Mouse (Mus musculus) heart, postnatal 14 days (tissue): ENCODE data around the gene Golm1. TPM values are rescaled to one million over a fixed set of nuclear protein-coding genes. Genes with fewer than 3 reads are reported as not detected.
A peak's percentile ranks its signal among the peaks of the same experiment; 100 is the strongest.
"Not testable (repeated sequence)": the region's sequence is repeated elsewhere in the genome, so short reads cannot be mapped to it uniquely, and the experiment has no call there.

Source experiments
- DNase-seq, 2 experiments: peaks; one replicate each; pipeline ENCODE4 v3.0.0; 2021 to 2022
- intact Hi-C: fragments of 180-260 bp; cut with DNase I; formaldehyde crosslinking; loops from one replicate; pipeline ENCODE4 v1.15.1; 2025
- total RNA-seq, 2 experiments: library from RNA; stranded (reverse); gene quantifications; 2 replicates each; pipeline ENCODE4 v1.2.3; 2021

The Golm1 gene
- total RNA-seq, 2 experiments from 2014 or later: 16.3 to 20.8 TPM

DNA sequence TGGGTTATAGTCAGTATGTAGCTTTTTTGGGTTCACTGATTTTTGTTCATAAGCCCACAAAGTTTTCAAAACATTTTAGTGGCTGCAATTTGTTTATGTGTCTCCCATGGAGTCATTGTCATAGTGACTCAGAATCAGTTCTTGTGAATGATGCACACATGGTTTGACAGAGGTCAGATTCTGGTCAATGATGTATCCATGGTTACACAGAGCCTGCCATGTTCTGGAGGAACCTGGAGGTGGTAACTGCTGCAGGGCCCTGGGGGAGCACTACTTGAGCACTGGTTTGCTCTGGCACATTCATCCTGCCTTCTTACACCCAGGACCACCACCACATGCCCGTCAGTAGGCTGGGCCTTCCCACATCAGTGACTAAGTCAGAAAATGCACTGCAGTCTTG, 71.1 kb downstream of the Golm1 start:
- DNase-seq: no peak
- intact Hi-C loops: no loop called here

DNA sequence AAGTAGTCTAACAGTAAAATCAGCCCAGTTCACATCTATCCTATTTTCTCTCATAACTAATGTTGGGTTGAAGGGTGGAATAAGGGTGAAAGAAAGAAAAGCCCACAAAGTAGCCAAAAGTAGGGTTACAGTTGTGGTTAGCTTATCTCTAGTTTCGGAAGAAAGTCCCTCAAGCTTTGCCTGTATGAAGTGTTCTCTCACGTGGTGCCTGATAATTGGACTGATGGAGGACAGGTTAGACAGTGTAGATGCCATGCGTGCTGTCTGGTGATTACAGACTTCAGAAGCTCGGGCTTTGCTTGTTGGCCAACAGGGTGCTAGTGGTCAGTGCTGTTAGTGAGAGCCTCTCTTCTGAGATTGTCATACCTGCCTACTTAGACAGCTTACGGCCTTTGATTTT, 72.5 kb downstream of the Golm1 start:
- intact Hi-C loops: no loop called here
- no peak for DNase-seq

DNA sequence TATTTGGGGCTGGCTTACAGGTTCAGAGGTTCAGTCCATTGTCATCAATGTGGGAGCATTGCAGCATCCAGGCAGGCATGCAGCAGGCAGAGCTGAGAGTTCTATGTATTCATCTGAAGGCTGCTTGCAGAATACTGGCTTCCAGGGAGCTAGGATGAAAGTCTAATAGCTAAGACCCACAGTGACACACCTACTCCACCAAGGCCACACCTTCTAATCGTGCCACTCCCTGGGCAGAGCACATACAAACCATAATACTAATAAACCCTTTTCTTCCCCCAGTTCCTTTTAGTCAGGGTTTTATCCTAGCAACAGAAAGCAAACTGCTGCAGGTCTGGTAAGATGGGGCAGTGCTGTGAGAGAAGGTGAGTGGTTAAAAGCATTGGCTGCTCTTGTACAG, 83.0 kb downstream of the Golm1 start:
- intact Hi-C loops: no loop called here
- DNase-seq: no peak

DNA sequence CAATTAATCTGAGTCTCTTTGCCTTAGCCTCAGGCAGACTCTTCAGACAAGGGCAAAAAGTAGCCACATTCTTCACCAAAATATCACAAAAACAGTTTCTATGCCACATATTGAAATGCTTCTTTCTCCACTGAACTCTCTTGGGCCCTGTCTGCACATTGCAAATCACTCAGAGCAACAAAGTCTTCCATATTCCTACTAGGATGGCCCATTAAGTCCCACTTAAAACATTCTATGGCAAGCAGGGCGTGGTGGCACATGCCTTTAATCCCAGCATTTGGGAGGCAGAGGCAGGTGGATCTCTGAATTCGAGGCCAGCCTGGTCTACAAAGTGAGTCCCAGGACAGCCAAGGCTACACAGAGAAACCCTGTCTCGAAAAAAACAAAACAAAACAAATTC, 83.6 kb downstream of the Golm1 start:
- DNase-seq, intact Hi-C loops: not testable (repeated sequence)

DNA sequence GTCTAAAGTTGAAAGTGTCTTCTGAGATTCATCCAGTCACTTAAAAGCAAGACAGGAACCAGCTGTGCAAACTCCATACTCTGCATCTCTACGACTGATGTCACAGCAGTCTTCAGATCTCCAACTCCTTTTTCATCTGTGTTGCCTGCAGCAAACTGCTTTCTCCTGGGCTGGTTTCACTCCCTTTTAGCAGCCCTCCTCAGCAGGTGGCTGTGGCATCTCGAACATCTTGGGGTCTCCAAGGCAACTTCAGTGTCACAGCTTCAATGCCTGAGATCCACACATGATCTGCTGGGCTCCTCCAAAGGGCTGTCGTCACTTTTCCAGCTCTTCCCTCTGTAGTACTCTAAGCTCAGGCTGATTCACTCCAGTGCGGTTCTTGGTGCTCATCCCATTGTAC, 84.9 kb downstream of the Golm1 start:
- no peak for DNase-seq
- intact Hi-C loops: no loop called here

DNA sequence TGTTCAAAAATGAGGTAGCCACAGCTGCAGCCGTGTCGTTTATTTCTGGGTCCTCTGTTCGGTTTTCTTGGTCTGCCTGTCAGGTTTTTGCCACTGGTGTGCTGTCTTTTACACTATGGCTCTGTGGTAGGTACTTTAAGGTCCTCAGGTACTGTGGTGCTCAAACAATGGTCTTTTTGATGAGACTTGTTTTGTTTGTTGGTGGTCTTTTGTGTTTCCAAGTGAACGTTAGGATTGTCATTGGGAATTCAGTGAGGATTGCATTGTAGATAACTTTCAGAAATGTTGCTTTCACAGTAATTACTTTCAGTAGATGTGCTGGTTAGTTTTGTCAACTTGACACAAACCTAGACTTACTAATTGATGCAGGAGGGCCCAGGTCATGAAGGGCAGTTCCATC, 85.9 kb downstream of the Golm1 start:
- intact Hi-C loops: loop anchor here (5.0 kb wide), 1 partner anchor 72 kb away; no protein-coding TSS in a partner anchor

DNA sequence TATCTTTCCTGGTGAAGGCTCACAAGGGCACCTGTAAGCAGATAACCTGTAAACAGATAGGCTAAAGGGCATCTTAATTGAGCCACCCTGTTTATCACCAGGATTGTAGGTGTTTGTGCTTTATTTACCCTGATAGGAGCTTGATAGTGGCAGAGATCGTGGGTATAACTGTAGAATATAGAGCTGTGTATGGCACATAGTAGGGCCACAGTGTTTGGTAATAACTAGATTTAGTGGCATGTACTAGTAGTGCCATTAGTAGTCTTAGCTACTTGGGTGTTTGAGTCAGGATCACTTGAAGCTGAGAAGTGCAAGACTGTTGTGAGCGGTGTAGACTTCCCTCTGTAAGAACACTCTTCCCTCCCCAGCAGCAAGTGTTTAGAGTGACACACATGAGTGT, 88.4 kb downstream of the Golm1 start:
- intact Hi-C loops: loop anchor here (5.0 kb wide), 1 partner anchor 70 kb away; no protein-coding TSS in a partner anchor

More for the DNA sequence above, 85.9 kb downstream of the Golm1 start:
- no peak for DNase-seq

DNA sequence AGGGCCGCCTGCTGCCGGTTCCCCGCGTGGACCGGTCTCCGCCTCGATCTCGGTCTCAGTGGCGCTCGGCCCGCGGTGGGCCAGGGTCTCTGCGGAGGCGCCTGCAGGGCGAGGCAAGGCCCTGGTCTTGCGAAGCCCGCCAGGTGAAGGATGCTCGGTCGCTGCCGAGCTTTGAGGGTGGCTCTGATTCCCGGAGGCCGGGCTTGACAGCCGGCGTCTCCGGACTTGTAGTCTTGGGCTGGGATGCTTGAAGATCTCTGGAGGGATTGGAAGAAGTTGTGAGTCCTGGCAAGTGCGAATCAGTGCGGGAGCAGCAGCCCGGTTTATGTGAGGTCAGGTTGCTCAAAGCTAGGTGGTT, 90.0 kb downstream of the Golm1 start:
- intact Hi-C loops: loop anchor here (5.0 kb wide), 1 partner anchor 68 kb away; no protein-coding TSS in a partner anchor
- DNase-seq: no peak

More for the DNA sequence above, 88.4 kb downstream of the Golm1 start:
- no peak for DNase-seq

DNA sequence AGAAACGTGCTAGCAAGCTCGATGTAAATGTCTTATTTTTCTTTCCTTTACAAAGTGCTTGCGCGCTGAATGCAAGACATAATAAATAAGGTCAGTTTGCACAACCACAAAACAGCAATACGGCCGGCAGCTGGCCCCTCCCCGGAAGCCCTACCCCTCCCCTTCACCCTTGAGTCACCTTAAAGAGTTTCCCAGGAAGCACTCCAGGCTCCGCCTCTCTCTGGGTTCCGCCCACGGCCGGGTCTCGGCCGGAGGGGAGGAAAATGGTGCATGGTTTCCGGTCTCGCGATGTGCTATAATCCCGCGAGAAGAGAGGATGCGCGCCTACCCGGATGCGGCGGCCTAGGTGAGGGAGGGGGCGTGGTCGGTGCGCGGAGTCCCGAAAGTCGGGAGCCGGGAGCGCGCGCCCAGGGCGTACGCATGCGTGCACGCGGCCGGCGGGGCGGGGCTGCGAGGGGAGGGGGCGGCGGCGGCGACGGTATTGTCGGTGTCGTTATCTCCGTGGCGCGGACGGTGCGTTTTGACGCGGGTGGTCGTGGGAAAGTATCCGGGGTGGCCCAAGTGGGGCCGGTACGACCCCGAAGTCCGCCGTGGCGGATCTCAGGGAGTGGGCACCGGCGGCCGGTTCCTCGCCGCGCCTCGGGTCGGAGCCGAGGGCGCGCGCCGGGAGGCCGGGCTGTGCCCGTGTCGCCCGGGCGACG, 90.5 kb downstream of the Golm1 start, which contains the start of the genes Agtpbp1 and Naa35:
TSS of gene Agtpbp1 (minus strand) at position 281 of the 701 bp plus-strand sequence.
TSS of gene Naa35 (plus strand) at position 313 of the 701 bp plus-strand sequence.
- peak; percentile 100 for DNase-seq
- intact Hi-C loops: loop anchor here (5.0 kb wide), 2 partner anchors 38 to 68 kb away; no protein-coding TSS in a partner anchor

Other genes with a start within 250 kb of the Golm1 start
- 10 to 100 TPM; 82.2 to 97.3 TPM for gene Agtpbp1, start 90.6 kb downstream of the Golm1 start, total RNA-seq
- 10 to 100 TPM; 84.4 to 92.5 TPM for gene Naa35, start 90.6 kb downstream of the Golm1 start, total RNA-seq
- not detected for gene 4921517D22Rik, start 18.3 kb upstream of the Golm1 start, total RNA-seq
- gene Spata31d1a, start 34.5 kb upstream of the Golm1 start, total RNA-seq: not detected
- gene Spata31d1b, start 36.5 kb upstream of the Golm1 start, total RNA-seq: not detected
- gene Spata31d1d, start 55.9 kb upstream of the Golm1 start, total RNA-seq: not detected
- not detected for gene 1700014D04Rik, start 70.9 kb upstream of the Golm1 start, total RNA-seq
- gene Isca1, start 94.0 kb upstream of the Golm1 start, total RNA-seq: 100 to 1,000 TPM; 207 to 217 TPM
- not detected for gene Gm49354, start 106.4 kb upstream of the Golm1 start, total RNA-seq
- 10 to 100 TPM; 48.9 to 51.1 TPM for gene Tut7, start 147.3 kb upstream of the Golm1 start, total RNA-seq